Mouse (Mus musculus) Patski (cell line): ENCODE measurements around the gene Il20. TPM values are rescaled to one million over a fixed set of nuclear protein-coding genes. Genes with fewer than 3 reads are reported as not detected.
A peak's percentile ranks its signal among the peaks of the same experiment; 100 is the strongest.

Experiments
- ATAC-seq: fragments of 100-300 bp; one replicate; pipeline ENCODE4 v1.8.0; 2021
- CTCF ChIA-PET: fragments of 350-600 bp; sonication (Branson Sonifier 250); formaldehyde crosslinking; loops from one replicate; lab custom pipeline; 2022; ENCODE audit warnings: inconsistent platforms; lab: Charles Lee
- POLR2A ChIA-PET: fragments of 350-600 bp; sonication (Branson Sonifier 250); formaldehyde crosslinking; loops from one replicate; lab custom pipeline; 2022; ENCODE audit warnings: antibody characterized with exemption, inconsistent platforms; lab: Charles Lee
- DNase-seq: peaks from one replicate; pipeline ENCODE4 v3.0.0-alpha.2; 2011; ENCODE audit warnings: low read depth, low spot score
- H3K27me3 ChIP-seq: fragments of 371-371 bp; one replicate; pipeline ENCODE4 v1.5.1; 2021
- CTCF ChIP-seq: fragments of 100-300 bp; IDR thresholded peaks from one replicate; pipeline ENCODE4 v1.5.1; 2021
- in situ Hi-C: fragments of 300-500 bp; cut with MboI; formaldehyde crosslinking; loops from 3 replicates; pipeline ENCODE4 v1.11.1; 2018; ENCODE audit warnings: low pct_unique_long_range_greater_than_20kb, mixed read lengths
- polyA plus RNA-seq: library from polyadenylated mRNA; unstranded; gene quantifications from one replicate; pipeline ENCODE4 v1.2.3, GENCODE M21; 2021

Il20 gene
- polyA plus RNA-seq, 1 experiment from 2014 or later: not detected

GRCm38 (mm10) chr1:130894468-130894867 lies 16.8 kb downstream of the Il20 start:
- in situ Hi-C loops: no loop called here
- DNase-seq (no peak), ATAC-seq (no peak)
- TF ChIP-seq CTCF: no peak
- H3K27me3 ChIP-seq: no peaks in the 10 kb centered on the region
- POLR2A ChIA-PET: no interaction called here
- CTCF ChIA-PET: interaction anchor here (1.2 kb wide), 1 partner anchor 23 kb away, joined by 3 read pairs; no protein-coding TSS in a partner anchor

- ATAC-seq (no peak), DNase-seq (no peak)
- H3K27me3 ChIP-seq: no peaks in the 10 kb centered on the region
- ChIA-PET POLR2A (no interaction called here), CTCF (interaction anchor here (0.8 kb wide), 1 partner anchor 10 kb away, joined by 3 read pairs; no protein-coding TSS in a partner anchor)
- in situ Hi-C loops: no loop called here
- no peak for TF ChIP-seq CTCF
Measured at GRCm38 (mm10) chr1:130893329-130894040, 17.8 kb downstream of the Il20 start.

DNA sequence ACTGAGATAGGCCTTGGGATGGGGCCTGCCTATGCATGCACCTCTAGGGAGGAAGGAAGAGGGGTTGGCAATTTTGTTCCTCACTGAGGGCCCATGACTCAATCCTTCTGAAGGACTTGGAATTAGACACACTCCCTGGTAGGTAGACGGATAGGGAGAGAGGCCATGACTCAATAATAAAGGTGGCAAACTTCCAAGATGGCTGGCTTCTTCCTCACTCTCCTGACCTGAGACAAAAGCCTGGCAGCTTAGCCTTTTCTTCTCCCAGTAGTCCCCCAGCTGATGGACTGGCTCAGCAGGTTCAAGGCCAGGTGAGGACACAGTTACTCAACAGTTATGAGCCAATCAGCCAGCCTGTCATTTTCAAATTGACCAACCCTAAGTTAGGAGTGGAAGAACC lies 18.8 kb downstream of the Il20 start:
- ChIA-PET CTCF (interaction anchor here (0.8 kb wide), 1 partner anchor 11 kb away, joined by 3 read pairs; no protein-coding TSS in a partner anchor), POLR2A (interaction anchor here (0.9 kb wide), 1 partner anchor 11 kb away, joined by 3 read pairs; no protein-coding TSS in a partner anchor)
- in situ Hi-C loops: no loop called here
- no peak for TF ChIP-seq CTCF
- DNase-seq: no peak
- no peaks in the 10 kb centered on the region for H3K27me3 ChIP-seq
- ATAC-seq: no peak

DNA sequence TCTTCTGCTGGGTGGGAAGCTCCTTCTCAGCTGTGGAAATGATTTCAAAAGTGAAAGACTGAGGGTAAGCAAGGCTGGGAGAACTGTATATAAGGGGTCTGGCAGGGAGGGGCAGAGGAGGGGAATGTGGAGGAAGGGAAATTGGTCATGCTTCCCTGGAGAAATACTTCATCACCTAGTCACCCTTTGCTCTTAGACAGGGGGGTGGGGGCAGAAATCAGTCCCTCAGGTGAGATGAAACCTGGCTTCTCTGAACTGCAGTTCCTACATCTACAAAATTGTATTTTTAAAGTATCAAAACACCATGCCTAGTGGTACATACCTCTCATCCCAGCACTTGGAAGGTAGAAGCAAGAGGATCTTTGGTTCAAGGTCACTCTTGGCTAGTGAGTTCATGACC lies 23.9 kb downstream of the Il20 start, which contains the start of gene Il24:
Il24 (minus strand) TSS at position 101 of the 400 bp plus-strand sequence.
- in situ Hi-C loops: loop anchor here (5.0 kb wide), 1 partner anchor 75 kb away; no protein-coding TSS in a partner anchor
- ATAC-seq: no peak
- no peak for TF ChIP-seq CTCF
- CTCF ChIA-PET: interaction anchor here (1.3 kb wide), 1 partner anchor 12 kb away, joined by 3 read pairs; no protein-coding TSS in a partner anchor
- no peaks in the 10 kb centered on the region for H3K27me3 ChIP-seq
- DNase-seq: no peak
- POLR2A ChIA-PET: interaction anchor here (0.6 kb wide), 1 partner anchor 378 kb away, joined by 3 read pairs; no protein-coding TSS in a partner anchor

DNA sequence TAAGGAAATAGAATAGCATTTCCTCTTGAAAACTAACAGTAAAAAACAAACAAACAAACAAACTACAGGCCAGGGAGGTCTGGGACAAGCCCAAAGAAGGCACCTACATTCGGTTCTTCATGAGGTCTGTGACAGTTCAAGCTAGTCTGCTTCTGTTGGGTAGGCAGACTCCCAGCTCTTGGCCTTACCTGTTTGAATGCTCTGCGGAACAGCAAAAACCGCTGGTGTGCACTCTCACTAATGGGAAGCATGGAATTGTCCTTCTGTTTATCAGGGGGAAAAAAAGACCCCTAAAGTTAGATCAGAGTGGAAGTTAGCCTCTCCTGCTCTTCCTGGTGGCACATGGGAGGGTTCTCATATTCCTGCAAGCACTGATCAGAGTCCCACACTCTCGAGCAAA lies 28.1 kb downstream of the Il20 start:
- in situ Hi-C loops: loop anchor here (5.0 kb wide), 1 partner anchor 389 kb away; no protein-coding TSS in a partner anchor
- POLR2A ChIA-PET: no interaction called here

DNA sequence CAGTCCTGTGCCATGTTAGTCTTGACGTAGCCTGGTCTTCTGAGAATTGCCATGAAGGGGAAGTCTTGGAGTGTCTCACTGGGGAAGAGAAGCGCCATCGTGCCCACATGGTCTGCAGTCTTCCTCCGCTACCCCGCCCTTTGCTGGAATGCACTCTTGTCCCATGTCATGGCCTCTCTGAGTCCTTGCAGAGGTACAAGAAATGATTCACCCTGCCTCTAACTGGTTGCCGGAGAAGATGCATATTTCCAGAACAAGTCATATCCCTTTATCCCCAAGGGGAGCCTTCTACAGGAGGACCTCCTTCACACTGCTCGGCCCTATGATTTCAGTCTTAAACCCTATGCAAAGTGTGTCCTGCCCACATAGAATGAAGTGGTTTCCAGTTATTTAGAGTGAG lies 31.3 kb downstream of the Il20 start:
- H3K27me3 ChIP-seq: no peaks in the 10 kb centered on the region
- ATAC-seq (peak; percentile 57), DNase-seq (no peak)
- ChIA-PET POLR2A (no interaction called here), CTCF (interaction anchor here (3.2 kb wide), 1 partner anchor 100 kb away, joined by 16 read pairs; no protein-coding TSS in a partner anchor)
- in situ Hi-C loops: loop anchor here (5.0 kb wide), 2 partner anchors 177 to 392 kb away; no protein-coding TSS in a partner anchor
- no peak for TF ChIP-seq CTCF

More for the DNA sequence above, 28.1 kb downstream of the Il20 start:
- no peak for TF ChIP-seq CTCF
- CTCF ChIA-PET: no interaction called here
- no peaks in the 10 kb centered on the region for H3K27me3 ChIP-seq
- ATAC-seq (no peak), DNase-seq (no peak)

DNA sequence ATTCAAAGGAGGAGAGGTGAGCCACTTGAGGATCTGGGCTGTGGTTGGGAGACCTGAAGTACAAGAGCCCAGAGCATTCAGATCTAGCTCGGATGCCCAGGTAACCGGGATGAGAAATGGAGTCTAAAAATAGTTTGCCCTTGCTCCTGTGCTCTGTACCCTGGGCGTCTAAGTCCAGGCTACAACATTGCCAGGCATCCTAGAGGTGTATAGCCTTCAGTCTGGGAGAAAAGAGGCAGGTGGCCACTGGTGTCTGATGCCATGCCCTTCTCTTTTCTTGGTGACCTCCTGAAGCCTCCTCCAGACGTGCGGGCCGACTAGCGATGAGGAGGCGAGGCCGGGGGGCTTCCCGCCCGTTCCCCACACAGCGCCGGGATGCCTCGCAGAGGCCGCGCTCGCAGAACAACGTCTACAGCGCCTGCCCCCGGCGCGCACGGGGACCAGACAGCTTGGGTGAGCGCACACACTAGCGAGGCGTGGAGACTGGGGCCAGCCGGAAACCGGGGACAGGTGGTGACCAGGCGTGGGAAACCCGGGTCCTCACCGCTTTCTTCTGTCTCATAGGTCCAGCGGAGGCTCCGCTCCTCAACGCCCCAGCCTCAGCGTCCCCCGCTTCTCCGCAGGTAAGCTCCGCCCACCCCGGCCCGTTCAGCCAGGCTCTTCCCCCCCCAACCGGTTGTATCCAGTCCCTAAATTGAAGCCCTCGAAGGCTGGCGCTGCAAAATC lies 33.2 kb downstream of the Il20 start:
- no peaks in the 10 kb centered on the region for H3K27me3 ChIP-seq
- no peak for DNase-seq
- no peak for TF ChIP-seq CTCF
- no peak for ATAC-seq
- ChIA-PET POLR2A (interaction anchor here (0.6 kb wide), 1 partner anchor 389 kb away, joined by 3 read pairs; no protein-coding TSS in a partner anchor), CTCF (interaction anchor here (0.8 kb wide), 1 partner anchor 101 kb away, joined by 3 read pairs; no protein-coding TSS in a partner anchor)
- in situ Hi-C loops: loop anchor here (5.0 kb wide), 1 partner anchor 179 kb away; no protein-coding TSS in a partner anchor

DNA sequence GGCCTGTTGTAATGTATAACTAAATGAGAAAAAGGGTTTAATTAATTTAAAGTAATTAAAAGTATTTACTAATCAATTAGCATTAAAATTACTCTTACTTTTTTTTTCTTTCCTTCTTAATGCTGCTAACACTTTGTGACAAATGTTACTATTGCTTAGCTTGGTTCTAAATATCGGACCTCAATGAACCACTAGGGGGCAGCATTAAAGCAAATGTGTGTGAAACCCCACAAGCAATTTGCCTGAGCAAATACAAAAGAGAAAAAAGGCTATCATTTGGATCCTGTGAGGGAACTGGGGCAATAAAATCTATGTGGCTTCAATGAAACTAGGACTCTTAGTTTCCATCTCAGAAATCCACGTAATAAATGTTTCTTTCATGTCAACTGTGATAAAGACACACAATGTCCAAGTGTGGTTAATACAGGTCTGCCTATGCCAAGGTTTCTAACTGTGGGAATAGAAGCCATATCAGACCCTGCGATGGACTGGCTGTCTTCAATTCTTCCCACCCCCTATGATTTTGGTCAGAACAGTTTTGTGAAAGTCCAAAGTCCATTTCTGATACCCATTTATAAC lies 34.2 kb downstream of the Il20 start:
- no peak for DNase-seq
- H3K27me3 ChIP-seq: no peaks in the 10 kb centered on the region
- in situ Hi-C loops: loop anchor here (5.0 kb wide), 1 partner anchor 180 kb away; no protein-coding TSS in a partner anchor
- ChIA-PET POLR2A (interaction anchor here (1.2 kb wide), 1 partner anchor 206 kb away, joined by 3 read pairs; no protein-coding TSS in a partner anchor), CTCF (interaction anchor here (1.0 to 2.1 kb wide), 4 partner anchors 9 to 103 kb away, joined by 3 to 14 read pairs (median 6); no protein-coding TSS in a partner anchor)
- no peak for ATAC-seq
- peak; percentile 64 for TF ChIP-seq CTCF

DNA sequence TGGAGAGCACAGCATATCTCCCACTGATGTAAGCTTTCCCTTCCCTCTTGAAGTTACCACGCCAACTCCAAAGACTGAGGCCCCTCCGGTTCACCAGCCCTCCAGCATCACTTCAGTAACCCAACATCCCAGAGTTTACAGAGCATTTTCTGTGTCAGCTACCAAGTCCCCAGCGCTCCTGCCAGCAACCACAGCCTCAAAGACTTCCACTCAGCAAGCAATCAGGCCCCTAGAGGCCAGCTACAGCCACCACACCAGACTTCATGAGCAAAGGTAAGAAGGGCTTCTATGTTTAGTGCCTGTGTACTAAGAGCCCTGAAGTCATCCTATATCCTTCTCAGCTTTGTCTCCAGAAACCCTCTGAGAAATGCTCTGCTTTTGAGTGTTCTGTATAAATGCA lies 35.3 kb downstream of the Il20 start:
- ATAC-seq (no peak), DNase-seq (no peak)
- no peaks in the 10 kb centered on the region for H3K27me3 ChIP-seq
- ChIA-PET POLR2A (interaction anchor here (1.2 kb wide), 1 partner anchor 207 kb away, joined by 3 read pairs; no protein-coding TSS in a partner anchor), CTCF (interaction anchor here (0.9 to 2.1 kb wide), 5 partner anchors 10 to 120 kb away, joined by 3 to 14 read pairs (median 5); partner anchors contain the start of gene Il24)
- TF ChIP-seq CTCF: peak; percentile 22
- in situ Hi-C loops: loop anchor here (5.0 kb wide), 1 partner anchor 181 kb away; no protein-coding TSS in a partner anchor
